ENCODE assay signal across 19 mouse cellular contexts in the genomic region with DNA sequence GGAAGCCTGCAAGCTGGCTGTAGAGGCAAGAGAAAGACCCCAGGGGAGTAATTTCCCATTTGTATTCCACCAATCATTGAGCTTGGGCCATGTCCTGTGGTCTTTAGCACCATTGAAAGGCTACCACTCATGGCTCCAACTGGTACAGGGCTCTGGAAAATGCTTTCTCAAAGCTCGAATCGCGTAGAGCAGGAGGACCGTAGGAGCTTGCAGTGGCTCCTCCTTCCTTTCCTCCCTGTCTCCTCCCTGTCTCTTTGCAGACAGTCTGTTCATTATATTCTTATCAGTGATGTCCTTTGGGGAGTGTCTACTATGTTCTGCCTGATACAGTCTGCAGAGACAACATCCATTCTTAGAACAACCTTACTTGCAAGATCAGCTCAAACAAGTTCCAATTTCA. TPM values are rescaled to one million over a fixed set of nuclear protein-coding genes. Genes with fewer than 3 reads are reported as not detected.
DNase-seq lines count a peak whose midpoint lies in the region; ATAC-seq and TF ChIP-seq lines count a peak whose summit lies in the region.
"Had no signal": no experiment of that assay in that cellular context is flagged by ENCODE, and none has a peak within 500 bp of the region (broad histone marks: within the 10 kb centered on the region; RNA-seq: fewer than 3 reads in every experiment).

No protein-coding gene starts in this region.

- H3K27ac ChIP-seq in heart, embryonic 12.5 days (ENCODE audit: poor library complexity, severe bottlenecking): no peak overlapping the region
- H3K27ac ChIP-seq in testis, adult 2 months (ENCODE audit: control insufficient read depth, insufficient read depth, low read depth, low read length): peak overlapping the region; percentile 47; the same call in 1 of the 2 replicates
- H3K27ac ChIP-seq: embryonic facial prominence, embryonic 13.5 days; embryonic facial prominence, embryonic 15.5 days; forebrain, embryonic 10.5 days; forebrain, embryonic 12.5 days had no signal

- peaks cover 4% of the 10 kb centered on the region; the same call in 1 of the 2 replicates for H3K36me3 ChIP-seq in heart, embryonic 12.5 days
- no peaks in the 10 kb centered on the region for H3K36me3 ChIP-seq in testis, adult 2 months (ENCODE audit: control insufficient read depth, insufficient read depth, low read length)
- H3K36me3 ChIP-seq: forebrain, embryonic 10.5 days; forebrain, embryonic 12.5 days had no signal

- no peak for TF ChIP-seq POLR2A in testis, adult 2 months (IDR thresholded peaks at IDR 0.05; ENCODE audit: control insufficient read depth, low read depth, low read length)

- H3K4me3 ChIP-seq in heart, embryonic 12.5 days: no peak overlapping the region
- no peak overlapping the region for H3K4me3 ChIP-seq in testis, adult 2 months (ENCODE audit: control insufficient read depth, low read depth, low read length)
- H3K4me3 ChIP-seq: embryonic facial prominence, embryonic 13.5 days; embryonic facial prominence, embryonic 15.5 days; erythroblast, embryonic 14.5 days; forebrain, embryonic 10.5 days; forebrain, embryonic 12.5 days had no signal

- no peak for DNase-seq in heart, postnatal 25 days (ENCODE audit: low spot score)
- peak; percentile 56 for DNase-seq in testis, postnatal 10 days (ENCODE audit: low spot score)
- DNase-seq in ovary, postnatal 36 days (ENCODE audit: low spot score): no peak
- no peak for DNase-seq in thymus, postnatal 25 days
- DNase-seq: adrenal gland, postnatal 25 days; cerebellum, adult 11 months; cerebellum, adult 9-10 months; cerebellum, postnatal 10 days; cerebellum, postnatal 36 days; embryo, embryonic 11 days had no signal

- no peak overlapping the region for H3K9ac ChIP-seq in heart, embryonic 12.5 days
- H3K9ac ChIP-seq: embryonic facial prominence, embryonic 13.5 days; embryonic facial prominence, embryonic 15.5 days; forebrain, embryonic 12.5 days had no signal

- peak; percentile 29; the same call in 1 of the 2 replicates for ATAC-seq in heart, embryonic 12.5 days (ENCODE audit: insufficient number of reproducible peaks, low FRiP score)
- ATAC-seq: forebrain, embryonic 14.5 days; forebrain, embryonic 16.5 days had no signal

- WGBS in heart, embryonic 12.5 days: 47% methylated on average over 4 of the region's 4 CpGs

- H3K9me3 ChIP-seq in heart, embryonic 12.5 days (replicated peaks): no peaks in the 10 kb centered on the region
- H3K9me3 ChIP-seq: embryonic facial prominence, embryonic 13.5 days; embryonic facial prominence, embryonic 15.5 days; forebrain, embryonic 10.5 days; forebrain, embryonic 12.5 days had no signal

- H3K4me2 ChIP-seq in heart, embryonic 12.5 days: no peak overlapping the region
- H3K4me2 ChIP-seq: embryonic facial prominence, embryonic 13.5 days; embryonic facial prominence, embryonic 15.5 days; forebrain, embryonic 12.5 days had no signal

- no peaks in the 10 kb centered on the region for H3K27me3 ChIP-seq in heart, embryonic 12.5 days (replicated peaks)
- no peaks in the 10 kb centered on the region for H3K27me3 ChIP-seq in testis, adult 2 months (ENCODE audit: control insufficient read depth, insufficient read depth, low read length)
- H3K27me3 ChIP-seq: embryonic facial prominence, embryonic 13.5 days; embryonic facial prominence, embryonic 15.5 days had no signal

- TF ChIP-seq CTCF in testis, adult 2 months (IDR thresholded peaks at IDR 0.05; ENCODE audit: control insufficient read depth, insufficient read depth, insufficient replicate concordance, low read depth, low read length): no peak

- H3K4me1 ChIP-seq in heart, embryonic 12.5 days (replicated peaks): peaks cover 6% of the 10 kb centered on the region
- H3K4me1 ChIP-seq in testis, adult 2 months (ENCODE audit: control insufficient read depth, insufficient read depth, low read length): peaks cover 6% of the 10 kb centered on the region

- intact Hi-C loops in heart, postnatal 25 days (cut with DNase I): no loop called here

RNA-seq across cellular contexts. Expression of a gene that starts 18.7 kb away (rescaled TPM):
- 4.1 and 5.3 TPM in 2 replicates for polyA plus RNA-seq in heart, embryonic 12.5 days (2016; fragmentation: Nextera tagmentation; extraction: Ambion mirVana)
- total RNA-seq in heart, postnatal 25 days (2021): 1 to 10 TPM; 8.8 to 9.7 TPM
- polyA plus RNA-seq in testis, adult 2 months (2012; rRNA removed): 27.7 and 33.5 TPM in 2 replicates
- polyA plus RNA-seq: erythroblast, embryonic 14.5 days had no signal
